Mouse (Mus musculus) liver, embryonic 14.5 days (tissue): ENCODE results near the gene Relb. TPM values are rescaled to one million over a fixed set of nuclear protein-coding genes. Genes with fewer than 3 reads are reported as not detected.
A peak's percentile ranks its signal among the peaks of the same experiment; 100 is the strongest.

ENCODE experiments used
- ATAC-seq: fragments of 200-750 bp; cut with Nextera tagmentation; 2 replicates; pipeline ENCODE4 v1.8.0; 2017; ENCODE audit warnings: moderate number of reproducible peaks, mild to moderate bottlenecking, moderate library complexity; ENCODE audit not compliant: insufficient read depth
- DNase-seq, 3 experiments: peaks; one replicate each; pipeline ENCODE4 v3.0.0-alpha.2; 2012 to 2013; ENCODE audit warnings: low read depth in 3 of 3, low spot score in 3 of 3
- H3K27ac ChIP-seq: fragments of 300-500 bp; sonication (generic); 2 replicates; pipeline ENCODE4 v1.5.1; 2014; ENCODE audit warnings: moderate library complexity, mild to moderate bottlenecking, control low read depth, inconsistent platforms
- H3K27me3 ChIP-seq: fragments of 300-500 bp; sonication (generic); 2 replicates; pipeline ENCODE4 v1.6.1; 2014; ENCODE audit warnings: mild to moderate bottlenecking, low read length, moderate library complexity; ENCODE audit not compliant: control insufficient read depth, insufficient read depth
- H3K36me3 ChIP-seq: fragments of 300-500 bp; sonication (generic); replicated peaks from 2 replicates; pipeline ENCODE4 v1.6.1; 2014; ENCODE audit warnings: low read depth; ENCODE audit not compliant: control insufficient read depth, insufficient read depth
- H3K4me1 ChIP-seq, 2 experiments: fragments of 200-500 bp in 1 of 2; fragments of 300-500 bp in 1 of 2; sonication (generic) in 1 of 2; replicated peaks; 2 replicates each; pipeline ENCODE4 v1.6.1; 2012 to 2014; ENCODE audit warnings: antibody characterized with exemption in 1 of 2, inconsistent platforms in 1 of 2, low read length in 1 of 2; ENCODE audit not compliant: control insufficient read depth in 2 of 2, insufficient read depth in 2 of 2
- H3K4me2 ChIP-seq: fragments of 300-500 bp; sonication (generic); 2 replicates; pipeline ENCODE4 v1.6.1; 2014; ENCODE audit warnings: low read depth, mild to moderate bottlenecking, control low read depth, moderate library complexity
- H3K4me3 ChIP-seq, 2 experiments: fragments of 200-500 bp in 1 of 2; fragments of 300-500 bp in 1 of 2; sonication (generic) in 1 of 2; 2 replicates each; pipeline ENCODE4 v1.5.1; 2012 to 2014; ENCODE audit warnings: low read depth in 2 of 2, low read length in 2 of 2, mild to moderate bottlenecking in 2 of 2, control low read depth in 1 of 2, inconsistent platforms in 1 of 2, moderate library complexity in 1 of 2; ENCODE audit not compliant: insufficient read depth in 1 of 2
- H3K9ac ChIP-seq: fragments of 300-500 bp; sonication (generic); replicated peaks from 2 replicates; pipeline ENCODE4 v1.6.1; 2014; ENCODE audit warnings: mild to moderate bottlenecking, control low read depth, moderate library complexity
- H3K9me3 ChIP-seq: fragments of 300-500 bp; sonication (generic); 2 replicates; pipeline ENCODE4 v1.6.1; 2016; ENCODE audit warnings: low read length, mixed read lengths; ENCODE audit not compliant: control insufficient read depth
- CTCF ChIP-seq: IDR thresholded peaks from 2 replicates; pipeline ENCODE4 v1.5.1; 2016; ENCODE audit warnings: antibody characterized with exemption, low read depth, control low read depth
- EP300 ChIP-seq: IDR thresholded peaks from 2 replicates; pipeline ENCODE4 v1.6.1; 2016; ENCODE audit warnings: antibody characterized with exemption, low read depth
- WGBS: fragments of 180-500 bp; shearing (Covaris S2); extraction: QIAGEN DNeasy Blood & Tissue Kit; methylation state at CpG from one replicate; pipeline ENCODE4 v1.1.7; 2014; ENCODE audit not compliant: insufficient replicate concordance; 5-methylcytosine and 5-hydroxymethylcytosine counted together
- polyA plus RNA-seq, 2 experiments: library from polyadenylated mRNA; depleted of rRNA in 1 of 2; stranded (reverse) in 1 of 2; unstranded in 1 of 2; fragments of >200 nt; fragmentation: Nextera tagmentation in 1 of 2; extraction: Ambion mirVana in 1 of 2; gene quantifications; 2 replicates each; pipeline versions ENCODE4 v1.2.1 to v1.2.3; 2012 to 2014

The Relb gene
- polyA plus RNA-seq, 2 experiments = 0.89 to 1.1 TPM

DNA sequence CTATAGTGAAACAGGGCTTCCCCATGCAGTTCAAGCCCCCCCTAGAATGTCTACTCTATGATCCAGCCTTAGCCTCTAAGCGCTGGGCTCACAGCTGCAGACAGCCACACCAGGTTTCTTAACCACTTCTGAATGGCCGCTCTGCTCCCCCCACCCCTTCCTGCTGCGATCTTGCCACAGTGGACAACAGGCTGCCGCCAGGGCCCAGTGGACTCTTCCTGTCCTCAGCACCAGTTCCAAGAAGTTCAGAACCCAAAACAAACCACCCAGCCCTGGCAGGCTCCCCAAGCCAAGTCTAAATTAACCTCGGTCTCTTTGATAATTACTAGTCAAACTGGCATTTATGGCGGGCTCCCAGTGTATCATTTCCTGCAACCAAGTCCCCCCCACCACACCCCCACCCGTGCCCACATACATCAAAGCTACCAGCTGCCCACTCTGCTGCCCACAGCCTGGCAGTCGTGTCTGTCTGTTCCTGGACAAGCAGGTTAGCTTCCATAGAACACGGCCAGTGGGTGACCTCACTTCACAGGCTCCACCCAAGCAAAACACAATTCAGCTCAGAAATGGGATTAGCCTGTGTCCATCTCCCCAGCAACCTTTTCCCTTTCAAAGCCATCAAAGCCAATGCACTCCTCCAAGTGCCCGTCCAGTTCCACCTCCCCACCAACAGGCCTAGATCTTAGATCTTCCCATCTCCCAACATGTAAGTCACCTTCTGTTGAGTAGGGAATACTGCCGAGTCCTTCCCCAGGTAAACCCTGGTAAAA lies 68.6 kb downstream of the Relb start:
- Histone ChIP-seq H3K27me3 (no peaks in the 10 kb centered on the region), H3K27ac (peak overlapping the region; percentile 97), H3K4me1 (peaks cover 43 to 57% of the 10 kb centered on the region in 2 experiments), H3K36me3 (peaks cover 33% of the 10 kb centered on the region), H3K9me3 (peaks cover 4% of the 10 kb centered on the region), H3K9ac (peak overlapping the region; percentile 94), H3K4me2 (peak overlapping the region; percentile 94), H3K4me3 (peak overlapping the region; percentile 95 to 96)
- WGBS = 7% methylated on average over 11 of the region's 11 CpGs
- DNase-seq (no peak), ATAC-seq (no peak)
- TF ChIP-seq CTCF (no peak), EP300 (no peak)

DNA sequence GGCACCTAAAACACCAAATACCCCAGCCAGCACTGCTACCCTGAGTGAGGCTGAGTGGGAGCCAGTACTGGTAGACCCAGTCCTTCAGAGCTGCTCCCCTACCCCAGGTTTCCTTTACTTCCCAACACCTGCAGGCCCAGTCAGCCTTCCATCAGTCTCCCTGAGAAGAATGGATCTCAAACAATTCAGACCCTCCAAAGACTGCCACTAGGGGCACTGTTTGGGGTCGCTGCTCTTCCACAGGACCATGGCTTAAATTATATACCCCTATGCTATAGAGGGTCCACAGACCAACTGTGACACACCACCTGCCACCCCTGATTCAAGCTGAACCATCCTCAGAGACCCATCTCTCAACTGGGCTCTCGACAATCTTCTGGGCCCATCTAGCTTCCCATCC lies 70.3 kb downstream of the Relb start:
- H3K4me3 ChIP-seq = peak overlapping the region in 1 of 2 experiments; percentile 95; a peak in 2 of 4 replicates
- H3K27me3 ChIP-seq = no peaks in the 10 kb centered on the region
- H3K4me2 ChIP-seq = peak overlapping the region; percentile 94
- H3K4me1 ChIP-seq = peaks cover 27 to 41% of the 10 kb centered on the region in 2 experiments
- TF ChIP-seq EP300 = no peak
- peak; percentile 70 for TF ChIP-seq CTCF
- H3K9ac ChIP-seq = peak overlapping the region; percentile 40
- peaks cover 30% of the 10 kb centered on the region for H3K36me3 ChIP-seq
- no peak for DNase-seq
- H3K27ac ChIP-seq = no peak overlapping the region
- no peaks in the 10 kb centered on the region for H3K9me3 ChIP-seq
- ATAC-seq = no peak
- WGBS = 38% methylated on average over 2 of the region's 2 CpGs

DNA sequence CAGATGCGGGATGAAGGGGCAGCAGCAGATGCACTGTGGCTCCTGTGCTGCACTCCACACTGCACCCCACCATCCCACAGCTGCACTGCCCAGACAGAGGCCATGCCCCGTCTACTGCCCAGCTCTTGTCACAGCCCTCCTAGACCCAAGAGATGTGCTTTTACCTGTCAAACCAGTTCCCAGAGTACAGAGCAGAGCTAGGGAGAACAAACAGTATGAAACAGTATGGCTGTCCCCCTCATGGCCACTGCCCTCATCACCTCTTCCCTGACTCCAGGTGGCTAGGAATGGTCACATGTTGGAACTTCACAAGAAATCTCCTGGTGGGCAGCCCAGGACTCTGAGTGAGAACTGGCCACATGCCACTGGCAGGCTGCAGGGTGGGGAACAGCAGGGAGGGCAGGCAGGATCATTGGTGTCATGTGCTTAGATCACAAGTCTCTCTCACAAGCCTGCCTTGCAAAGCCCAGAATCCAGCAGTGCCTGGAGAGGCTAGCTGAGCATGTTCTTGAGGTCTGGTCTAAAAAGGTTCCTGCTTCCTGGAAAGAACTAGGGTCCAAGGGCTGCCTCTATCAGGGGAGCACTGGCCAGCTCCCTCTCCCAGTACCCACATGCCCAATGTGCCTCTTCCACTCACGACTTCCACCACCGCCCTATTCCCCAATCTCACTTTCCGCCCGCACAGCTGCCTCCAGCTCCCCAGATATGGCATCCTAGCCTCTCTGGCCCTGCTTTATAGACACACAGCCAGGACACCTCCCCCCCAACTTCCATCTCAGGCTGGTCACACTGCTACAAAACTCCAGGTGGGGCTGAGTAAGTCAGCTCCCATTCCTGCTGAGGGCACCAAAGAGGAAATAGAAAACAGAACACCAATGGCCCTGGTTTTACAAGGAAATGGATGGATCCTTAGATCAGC lies 71.0 kb downstream of the Relb start:
- H3K4me1 ChIP-seq = peaks cover 21 to 34% of the 10 kb centered on the region in 2 experiments

DNA sequence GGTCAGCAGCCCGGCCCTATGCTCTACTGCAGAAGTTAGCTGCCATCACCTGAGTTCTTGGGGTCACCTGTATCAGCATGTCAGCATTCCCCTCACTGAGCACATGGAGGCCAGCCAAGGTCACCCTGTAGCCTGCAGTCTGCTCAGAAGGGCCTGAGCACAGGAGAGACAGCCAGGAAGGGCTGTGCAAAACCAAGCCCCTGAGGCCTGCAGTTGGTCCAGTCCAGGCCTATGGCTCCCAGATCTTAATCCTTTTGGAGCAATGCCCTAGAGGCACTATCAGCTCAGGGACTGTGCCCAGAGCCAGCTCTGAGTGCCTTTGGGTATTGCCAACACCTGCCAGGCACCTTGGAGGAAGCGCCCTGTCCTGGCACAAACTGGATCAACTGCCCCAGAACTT lies 72.2 kb downstream of the Relb start:
- Histone ChIP-seq H3K4me3 (no peak overlapping the region), H3K9ac (no peak overlapping the region), H3K4me2 (no peak overlapping the region), H3K27ac (no peak overlapping the region), H3K36me3 (peaks cover 41% of the 10 kb centered on the region), H3K9me3 (no peaks in the 10 kb centered on the region), H3K27me3 (no peaks in the 10 kb centered on the region), H3K4me1 (peaks cover 15 to 30% of the 10 kb centered on the region in 2 experiments)
- TF ChIP-seq CTCF (no peak), EP300 (no peak)
- 85% methylated on average over 2 of the region's 2 CpGs for WGBS
- DNase-seq = no peak
- ATAC-seq = no peak

More for the DNA sequence above, 71.0 kb downstream of the Relb start:
- TF ChIP-seq CTCF (no peak), EP300 (no peak)
- H3K9me3 ChIP-seq = no peaks in the 10 kb centered on the region
- no peaks in the 10 kb centered on the region for H3K27me3 ChIP-seq
- H3K4me2 ChIP-seq = peak overlapping the region; percentile 94
- H3K36me3 ChIP-seq = peaks cover 37% of the 10 kb centered on the region
- peak overlapping the region in 1 of 2 experiments; percentile 0; a peak in 2 of 4 replicates for H3K4me3 ChIP-seq
- ATAC-seq = 0 out of 2 replicates have a peak, but pooled peaks have one; percentile 3
- H3K27ac ChIP-seq = peak overlapping the region; percentile 30
- no peak for DNase-seq
- H3K9ac ChIP-seq = peak overlapping the region; percentile 40
- 71% methylated on average over 6 of the region's 6 CpGs for WGBS

Other genes with a start within 250 kb of the Relb start
- 11.7 and 12.3 TPM in 2 replicates for gene Ercc2, start 247.4 kb downstream of the Relb start, polyA plus RNA-seq (2012; rRNA removed)
- 4.6 and 5.5 TPM in 2 replicates for gene Ercc2, start 247.4 kb downstream of the Relb start, polyA plus RNA-seq (2014; fragmentation: Nextera tagmentation; extraction: Ambion mirVana)
- 0.18 and 0.21 TPM in 2 replicates for gene Klc3, start 225.3 kb downstream of the Relb start, polyA plus RNA-seq (2012; rRNA removed)
- 0.13 and 0.58 TPM in 2 replicates for gene Klc3, start 225.3 kb downstream of the Relb start, polyA plus RNA-seq (2014; fragmentation: Nextera tagmentation; extraction: Ambion mirVana)
- gene Ckm, start 224.7 kb downstream of the Relb start, polyA plus RNA-seq (2012; rRNA removed) = 0.12 and 0.14 TPM in 2 replicates
- 0.11 and 0.19 TPM in 2 replicates for gene Ckm, start 224.7 kb downstream of the Relb start, polyA plus RNA-seq (2014; fragmentation: Nextera tagmentation; extraction: Ambion mirVana)
- gene Mark4, start 170.6 kb downstream of the Relb start, polyA plus RNA-seq (2012; rRNA removed) = 2.4 and 2.5 TPM in 2 replicates
- 0.80 and 2.5 TPM in 2 replicates for gene Mark4, start 170.6 kb downstream of the Relb start, polyA plus RNA-seq (2014; fragmentation: Nextera tagmentation; extraction: Ambion mirVana)
- 1.7 and 1.9 TPM in 2 replicates for gene Exoc3l2, start 166.1 kb downstream of the Relb start, polyA plus RNA-seq (2012; rRNA removed)
- gene Exoc3l2, start 166.1 kb downstream of the Relb start, polyA plus RNA-seq (2014; fragmentation: Nextera tagmentation; extraction: Ambion mirVana) = 0.48 and 0.78 TPM in 2 replicates
- gene Bloc1s3, start 121.1 kb downstream of the Relb start, polyA plus RNA-seq (2012; rRNA removed) = 2.0 and 2.7 TPM in 2 replicates
- gene Bloc1s3, start 121.1 kb downstream of the Relb start, polyA plus RNA-seq (2014; fragmentation: Nextera tagmentation; extraction: Ambion mirVana) = 0.39 and 0.56 TPM in 2 replicates
- 24.1 and 28.1 TPM in 2 replicates for gene Trappc6a, start 121.0 kb downstream of the Relb start, polyA plus RNA-seq (2012; rRNA removed)
- gene Trappc6a, start 121.0 kb downstream of the Relb start, polyA plus RNA-seq (2014; fragmentation: Nextera tagmentation; extraction: Ambion mirVana) = 40.0 and 40.2 TPM in 2 replicates
- gene Nkpd1, start 111.6 kb downstream of the Relb start, polyA plus RNA-seq (2012; rRNA removed) = 0.01 and 0.04 TPM in 2 replicates
- not detected in 2 replicates for gene Nkpd1, start 111.6 kb downstream of the Relb start, polyA plus RNA-seq (2014; fragmentation: Nextera tagmentation; extraction: Ambion mirVana)
- 21.8 and 27.0 TPM in 2 replicates for gene Ppp1r37, start 66.4 kb downstream of the Relb start, polyA plus RNA-seq (2012; rRNA removed)
- gene Ppp1r37, start 66.4 kb downstream of the Relb start, polyA plus RNA-seq (2014; fragmentation: Nextera tagmentation; extraction: Ambion mirVana) = 1.5 and 2.0 TPM in 2 replicates
- gene Zfp296, start 52.2 kb downstream of the Relb start, polyA plus RNA-seq (2012; rRNA removed) = 0.66 and 0.96 TPM in 2 replicates
- 0.38 and 0.41 TPM in 2 replicates for gene Zfp296, start 52.2 kb downstream of the Relb start, polyA plus RNA-seq (2014; fragmentation: Nextera tagmentation; extraction: Ambion mirVana)
- 34.8 and 39.6 TPM in 2 replicates for gene Gemin7, start 51.8 kb downstream of the Relb start, polyA plus RNA-seq (2012; rRNA removed)
- 83.1 and 91.6 TPM in 2 replicates for gene Gemin7, start 51.8 kb downstream of the Relb start, polyA plus RNA-seq (2014; fragmentation: Nextera tagmentation; extraction: Ambion mirVana)
- gene Clasrp, start 25.0 kb downstream of the Relb start, polyA plus RNA-seq (2012; rRNA removed) = 21.3 and 23.3 TPM in 2 replicates
- 7.5 and 8.6 TPM in 2 replicates for gene Clasrp, start 25.0 kb downstream of the Relb start, polyA plus RNA-seq (2014; fragmentation: Nextera tagmentation; extraction: Ambion mirVana)
- gene Clptm1, start 35.6 kb upstream of the Relb start, polyA plus RNA-seq (2012; rRNA removed) = 20.6 and 20.9 TPM in 2 replicates
- 44.4 and 50.4 TPM in 2 replicates for gene Clptm1, start 35.6 kb upstream of the Relb start, polyA plus RNA-seq (2014; fragmentation: Nextera tagmentation; extraction: Ambion mirVana)
- 494 and 507 TPM in 2 replicates for gene Apoc2, start 48.5 kb upstream of the Relb start, polyA plus RNA-seq (2012; rRNA removed)
- gene Apoc2, start 48.5 kb upstream of the Relb start, polyA plus RNA-seq (2014; fragmentation: Nextera tagmentation; extraction: Ambion mirVana) = 990 and 1,023 TPM in 2 replicates
- gene Gm44805, start 52.0 kb upstream of the Relb start, polyA plus RNA-seq (2012; rRNA removed) = 3.3 and 5.1 TPM in 2 replicates
- gene Gm44805, start 52.0 kb upstream of the Relb start, polyA plus RNA-seq (2014; fragmentation: Nextera tagmentation; extraction: Ambion mirVana) = 29.0 and 48.5 TPM in 2 replicates
- gene Apoc4, start 52.0 kb upstream of the Relb start, polyA plus RNA-seq (2012; rRNA removed) = 90.9 and 154 TPM in 2 replicates
- gene Apoc4, start 52.0 kb upstream of the Relb start, polyA plus RNA-seq (2014; fragmentation: Nextera tagmentation; extraction: Ambion mirVana) = 181 and 200 TPM in 2 replicates
- 203 and 204 TPM in 2 replicates for gene Apoc1, start 63.2 kb upstream of the Relb start, polyA plus RNA-seq (2012; rRNA removed)
- gene Apoc1, start 63.2 kb upstream of the Relb start, polyA plus RNA-seq (2014; fragmentation: Nextera tagmentation; extraction: Ambion mirVana) = 390 TPM in 2 replicates
- gene Apoe, start 69.8 kb upstream of the Relb start, polyA plus RNA-seq (2012; rRNA removed) = 1,802 and 2,400 TPM in 2 replicates
- 1,630 and 1,854 TPM in 2 replicates for gene Apoe, start 69.8 kb upstream of the Relb start, polyA plus RNA-seq (2014; fragmentation: Nextera tagmentation; extraction: Ambion mirVana)
- gene Tomm40, start 86.0 kb upstream of the Relb start, polyA plus RNA-seq (2012; rRNA removed) = 53.7 and 57.3 TPM in 2 replicates
- 58.2 and 75.8 TPM in 2 replicates for gene Tomm40, start 86.0 kb upstream of the Relb start, polyA plus RNA-seq (2014; fragmentation: Nextera tagmentation; extraction: Ambion mirVana)
- 7.8 and 8.9 TPM in 2 replicates for gene Nectin2, start 121.0 kb upstream of the Relb start, polyA plus RNA-seq (2012; rRNA removed)
- gene Nectin2, start 121.0 kb upstream of the Relb start, polyA plus RNA-seq (2014; fragmentation: Nextera tagmentation; extraction: Ambion mirVana) = 10.2 and 10.3 TPM in 2 replicates
- 6.3 and 7.6 TPM in 2 replicates for gene Bcam, start 141.6 kb upstream of the Relb start, polyA plus RNA-seq (2012; rRNA removed)
- 4.9 and 6.6 TPM in 2 replicates for gene Bcam, start 141.6 kb upstream of the Relb start, polyA plus RNA-seq (2014; fragmentation: Nextera tagmentation; extraction: Ambion mirVana)
- 0.95 and 1.2 TPM in 2 replicates for gene Cblc, start 167.4 kb upstream of the Relb start, polyA plus RNA-seq (2012; rRNA removed)
- 1.1 and 1.3 TPM in 2 replicates for gene Cblc, start 167.4 kb upstream of the Relb start, polyA plus RNA-seq (2014; fragmentation: Nextera tagmentation; extraction: Ambion mirVana)
- 2.7 and 3.1 TPM in 2 replicates for gene Bcl3, start 193.3 kb upstream of the Relb start, polyA plus RNA-seq (2012; rRNA removed)
- 3.5 and 3.8 TPM in 2 replicates for gene Bcl3, start 193.3 kb upstream of the Relb start, polyA plus RNA-seq (2014; fragmentation: Nextera tagmentation; extraction: Ambion mirVana)
- gene Gm19345, start 222.6 kb upstream of the Relb start, polyA plus RNA-seq (2012; rRNA removed) = not detected in 2 replicates
- gene Gm19345, start 222.6 kb upstream of the Relb start, polyA plus RNA-seq (2014; fragmentation: Nextera tagmentation; extraction: Ambion mirVana) = not detected in 2 replicates
- gene Ceacam16, start 231.9 kb upstream of the Relb start, polyA plus RNA-seq (2012; rRNA removed) = 0.04 TPM in 1 of 2 replicates, not detected in the other
- gene Ceacam16, start 231.9 kb upstream of the Relb start, polyA plus RNA-seq (2014; fragmentation: Nextera tagmentation; extraction: Ambion mirVana) = 0.08 TPM in 1 of 2 replicates, not detected in the other